Mouse (Mus musculus) ES-Bruce4 (cell line): ENCODE measurements at regions not wholly inside any gene's neighbourhood (a gene's known extent, or its start where the extent isn't known, plus 50 kb on each side); places are given as distances from the start of the nearest gene placed in this dataset.

ENCODE experiments used
- H3K27ac ChIP-seq: 2 replicates; pipeline ENCODE4 v1.5.1; 2012; ENCODE audit warnings: low read length, inconsistent platforms; ENCODE audit not compliant: insufficient read depth
- H3K27me3 ChIP-seq: 2 replicates; pipeline ENCODE4 v1.6.1; 2012; ENCODE audit warnings: mild to moderate bottlenecking, low read length, inconsistent platforms; ENCODE audit not compliant: control insufficient read depth, poor library complexity, insufficient read depth, severe bottlenecking
- H3K36me3 ChIP-seq: 2 replicates; pipeline ENCODE4 v1.6.1; 2012; ENCODE audit warnings: inconsistent platforms, mild to moderate bottlenecking, low read length, moderate library complexity; ENCODE audit not compliant: control insufficient read depth, poor library complexity, insufficient read depth, severe bottlenecking
- H3K4me1 ChIP-seq: one replicate; pipeline ENCODE4 v1.8.1; 2011; ENCODE audit warnings: low read length; ENCODE audit not compliant: control insufficient read depth, insufficient read depth
- H3K4me3 ChIP-seq: 2 replicates; pipeline ENCODE4 v1.5.1; 2011; ENCODE audit warnings: low read depth, mild to moderate bottlenecking, low read length
- H3K9ac ChIP-seq: 2 replicates; pipeline ENCODE4 v1.6.1; 2012; ENCODE audit warnings: low read depth, mild to moderate bottlenecking, inconsistent platforms; ENCODE audit not compliant: poor library complexity, severe bottlenecking
- H3K9me3 ChIP-seq: replicated peaks from 2 replicates; pipeline ENCODE4 v1.6.1; 2012; ENCODE audit warnings: mild to moderate bottlenecking, low read length, inconsistent platforms; ENCODE audit not compliant: control insufficient read depth, poor library complexity, insufficient read depth, severe bottlenecking
- CTCF ChIP-seq: IDR thresholded peaks from one replicate; pipeline ENCODE4 v1.8.1; 2011; ENCODE audit warnings: low read depth, low read length
- EP300 ChIP-seq: IDR thresholded peaks from 2 replicates; pipeline ENCODE4 v1.6.1; 2011; ENCODE audit warnings: low read depth, low read length; ENCODE audit not compliant: insufficient read depth
- POLR2A ChIP-seq: IDR thresholded peaks from one replicate; pipeline ENCODE4 v1.8.1; 2011; ENCODE audit warnings: low read length; ENCODE audit not compliant: insufficient read depth

- no peak overlapping the region for H3K9ac ChIP-seq
- no peaks in the 10 kb centered on the region for H3K4me1 ChIP-seq
- H3K9me3 ChIP-seq: no peaks in the 10 kb centered on the region
- no peak overlapping the region for H3K27ac ChIP-seq
- H3K4me3 ChIP-seq: no peak overlapping the region
- TF ChIP-seq CTCF: no peak
- no peak for TF ChIP-seq POLR2A
- TF ChIP-seq EP300: no peak
- H3K27me3 ChIP-seq: no peaks in the 10 kb centered on the region
- H3K36me3 ChIP-seq: no peaks in the 10 kb centered on the region
These were observed 65.3 kb upstream of the Pde3a start for GRCm38 (mm10) chr6:141183782-141184181.

- Histone ChIP-seq H3K9ac (no peak overlapping the region), H3K4me3 (no peak overlapping the region), H3K4me1 (no peaks in the 10 kb centered on the region), H3K36me3 (no peaks in the 10 kb centered on the region), H3K27me3 (no peaks in the 10 kb centered on the region), H3K9me3 (no peaks in the 10 kb centered on the region), H3K27ac (no peak overlapping the region)
- no peak for TF ChIP-seq EP300
- no peak for TF ChIP-seq POLR2A
- TF ChIP-seq CTCF: no peak
These were observed 61.0 kb upstream of the Pde3a start for GRCm38 (mm10) chr6:141188036-141188435.

GRCm38 (mm10) chr6:141189093-141189492 is 60.0 kb upstream of the Pde3a start:
- Histone ChIP-seq H3K9me3 (no peaks in the 10 kb centered on the region), H3K4me1 (no peaks in the 10 kb centered on the region), H3K9ac (no peak overlapping the region), H3K4me3 (no peak overlapping the region), H3K27ac (no peak overlapping the region), H3K27me3 (no peaks in the 10 kb centered on the region), H3K36me3 (no peaks in the 10 kb centered on the region)
- no peak for TF ChIP-seq POLR2A
- TF ChIP-seq CTCF: no peak
- TF ChIP-seq EP300: no peak

GRCm38 (mm10) chr6:141189701-141190100 is 59.4 kb upstream of the Pde3a start:
- H3K9me3 ChIP-seq: no peaks in the 10 kb centered on the region
- H3K9ac ChIP-seq: no peak overlapping the region
- no peaks in the 10 kb centered on the region for H3K36me3 ChIP-seq
- H3K4me3 ChIP-seq: no peak overlapping the region
- TF ChIP-seq EP300 (no peak), CTCF (no peak), POLR2A (no peak)
- H3K27me3 ChIP-seq: no peaks in the 10 kb centered on the region
- no peak overlapping the region for H3K27ac ChIP-seq
- H3K4me1 ChIP-seq: no peaks in the 10 kb centered on the region

GRCm38 (mm10) chr6:141190383-141190782 is 58.7 kb upstream of the Pde3a start:
- no peaks in the 10 kb centered on the region for H3K27me3 ChIP-seq
- H3K36me3 ChIP-seq: no peaks in the 10 kb centered on the region
- H3K27ac ChIP-seq: no peak overlapping the region
- H3K9ac ChIP-seq: no peak overlapping the region
- no peaks in the 10 kb centered on the region for H3K4me1 ChIP-seq
- TF ChIP-seq EP300: no peak
- TF ChIP-seq POLR2A: no peak
- TF ChIP-seq CTCF: no peak
- H3K9me3 ChIP-seq: no peaks in the 10 kb centered on the region
- H3K4me3 ChIP-seq: no peak overlapping the region

- H3K9ac ChIP-seq: no peak overlapping the region
- no peaks in the 10 kb centered on the region for H3K36me3 ChIP-seq
- H3K27ac ChIP-seq: no peak overlapping the region
These were observed 51.6 kb upstream of the Pde3a start for GRCm38 (mm10) chr6:141197501-141197900.

More at GRCm38 (mm10) chr6:141197501-141197900, 51.6 kb upstream of the Pde3a start:
- no peaks in the 10 kb centered on the region for H3K4me1 ChIP-seq
- H3K4me3 ChIP-seq: no peak overlapping the region
- no peaks in the 10 kb centered on the region for H3K27me3 ChIP-seq
- TF ChIP-seq CTCF: no peak
- TF ChIP-seq EP300: no peak
- TF ChIP-seq POLR2A: no peak
- no peaks in the 10 kb centered on the region for H3K9me3 ChIP-seq
